Mouse (Mus musculus) MEL (cell line): ENCODE results near the gene Dpm2. TPM values are rescaled to one million over a fixed set of nuclear protein-coding genes. Genes with fewer than 3 reads are reported as not detected.

ENCODE experiments used
- DNase-seq: peaks from one replicate; pipeline ENCODE4 v3.0.0; 2011; ENCODE audit warnings: low read depth, low spot score
- H3K27ac ChIP-seq: 2 replicates; pipeline ENCODE4 v1.5.1; 2012; ENCODE audit warnings: low read depth, mild to moderate bottlenecking, control low read depth, low read length, moderate library complexity; ENCODE audit not compliant: control insufficient read depth
- H3K27me3 ChIP-seq, 2 experiments: fragments of 150-350 bp in 1 of 2; sonication (generic) in 1 of 2; 2 replicates each; pipeline ENCODE4 v1.6.1; 2012; ENCODE audit warnings: low read length in 2 of 2, mild to moderate bottlenecking in 2 of 2, improper control_type of control experiment in 1 of 2, moderate library complexity in 1 of 2; ENCODE audit not compliant: insufficient read depth in 2 of 2, control insufficient read depth in 1 of 2
- H3K36me3 ChIP-seq, 2 experiments: 2 replicates each; pipeline ENCODE4 v1.6.1; 2012 to 2014; ENCODE audit warnings: low read length in 2 of 2, improper control_type of control experiment in 1 of 2, inconsistent platforms in 1 of 2, mild to moderate bottlenecking in 1 of 2; ENCODE audit not compliant: insufficient read depth in 2 of 2, control insufficient read depth in 1 of 2
- H3K4me1 ChIP-seq, 2 experiments: fragments of 150-350 bp in 1 of 2; sonication (generic) in 1 of 2; 2 replicates each; pipeline ENCODE4 v1.6.1; 2012; ENCODE audit warnings: low read length in 2 of 2, improper control_type of control experiment in 1 of 2, mild to moderate bottlenecking in 1 of 2; ENCODE audit not compliant: insufficient read depth in 2 of 2, control insufficient read depth in 1 of 2
- H3K4me3 ChIP-seq, 2 experiments: fragments of 150-350 bp in 1 of 2; sonication (generic) in 1 of 2; 2 replicates each; pipeline ENCODE4 v1.5.1; 2012; ENCODE audit warnings: low read depth in 2 of 2, low read length in 2 of 2, mild to moderate bottlenecking in 2 of 2, moderate library complexity in 2 of 2, control low read depth in 1 of 2, improper control_type of control experiment in 1 of 2; ENCODE audit not compliant: control insufficient read depth in 1 of 2, insufficient read depth in 1 of 2
- H3K79me2 ChIP-seq: 2 replicates; pipeline ENCODE4 v1.6.1; 2012; ENCODE audit warnings: mild to moderate bottlenecking, low read length, moderate library complexity; ENCODE audit not compliant: control insufficient read depth, poor library complexity, insufficient read depth
- H3K9ac ChIP-seq: 2 replicates; pipeline ENCODE4 v1.6.1; 2012; ENCODE audit warnings: low read depth, mild to moderate bottlenecking, control low read depth, low read length, moderate library complexity; ENCODE audit not compliant: control insufficient read depth, poor library complexity, severe bottlenecking
- H3K9me3 ChIP-seq: fragments of 150-350 bp; sonication (generic); replicated peaks from 2 replicates; pipeline ENCODE4 v1.6.1; 2012; ENCODE audit warnings: mild to moderate bottlenecking, low read length, improper control_type of control experiment, moderate library complexity; ENCODE audit not compliant: insufficient read depth
- BHLHE40 ChIP-seq: IDR thresholded peaks from 2 replicates; pipeline ENCODE4 v1.6.1; 2012; ENCODE audit warnings: low read depth, mild to moderate bottlenecking, inconsistent platforms, low read length, improper control_type of control experiment, borderline replicate concordance
- CHD1 ChIP-seq: IDR thresholded peaks from 2 replicates; pipeline ENCODE4 v1.6.1; 2012; ENCODE audit warnings: low read depth, mild to moderate bottlenecking, inconsistent platforms, low read length, improper control_type of control experiment
- CTCF ChIP-seq, 3 experiments: IDR thresholded peaks in 2 of 3; conservative IDR thresholded peaks in 1 of 3; 2 replicates each; pipeline ENCODE4 v1.5.1; 2011 to 2012; ENCODE audit warnings: low read length in 3 of 3, low read depth in 2 of 3, mild to moderate bottlenecking in 2 of 3, improper control_type of control experiment in 1 of 3, inconsistent platforms in 1 of 3, mixed read lengths in 1 of 3, moderate library complexity in 1 of 3; ENCODE audit not compliant: control insufficient read depth in 1 of 3, insufficient read depth in 1 of 3, poor library complexity in 1 of 3, severe bottlenecking in 1 of 3
- E2F4 ChIP-seq: IDR thresholded peaks from 2 replicates; pipeline ENCODE4 v1.6.1; 2011; ENCODE audit warnings: low read depth, low read length, improper control_type of control experiment, borderline replicate concordance
- ELF1 ChIP-seq: IDR thresholded peaks from 2 replicates; pipeline ENCODE4 v1.6.1; 2014; ENCODE audit warnings: low read depth, mild to moderate bottlenecking, inconsistent platforms, low read length, improper control_type of control experiment, moderate library complexity
- ETS1 ChIP-seq: IDR thresholded peaks from 2 replicates; pipeline ENCODE4 v1.6.1; 2012; ENCODE audit warnings: low read depth, mild to moderate bottlenecking, inconsistent platforms, low read length, improper control_type of control experiment, moderate library complexity
- GABPA ChIP-seq: IDR thresholded peaks from 2 replicates; pipeline ENCODE4 v1.6.1; 2012; ENCODE audit warnings: low read depth, mild to moderate bottlenecking, inconsistent platforms, low read length, improper control_type of control experiment, moderate library complexity
- GATA1 ChIP-seq: IDR thresholded peaks from 2 replicates; pipeline ENCODE4 v1.6.1; 2011; ENCODE audit warnings: low read depth, low read length, improper control_type of control experiment
- HCFC1 ChIP-seq: IDR thresholded peaks from 2 replicates; pipeline ENCODE4 v1.6.1; 2012; ENCODE audit warnings: low read depth, mild to moderate bottlenecking, inconsistent platforms, low read length, improper control_type of control experiment, moderate library complexity
- JUND ChIP-seq: IDR thresholded peaks from 2 replicates; pipeline ENCODE4 v1.6.1; 2011; ENCODE audit warnings: low read depth, mild to moderate bottlenecking, improper control_type of control experiment, low read length
- KAT2A ChIP-seq: conservative IDR thresholded peaks from 2 replicates; pipeline ENCODE4 v1.6.1; 2012; ENCODE audit warnings: low read depth, low read length, improper control_type of control experiment, inconsistent platforms
- MYC ChIP-seq: IDR thresholded peaks from 2 replicates; pipeline ENCODE4 v1.6.1; 2011; ENCODE audit warnings: low read depth, mild to moderate bottlenecking, low read length, improper control_type of control experiment, moderate library complexity
- NRF1 ChIP-seq: IDR thresholded peaks from 2 replicates; pipeline ENCODE4 v1.6.1; 2014; ENCODE audit warnings: low read depth, mild to moderate bottlenecking, inconsistent platforms, low read length, improper control_type of control experiment, moderate library complexity; ENCODE audit not compliant: poor library complexity, insufficient read depth, severe bottlenecking
- POLR2A ChIP-seq, 2 experiments: IDR thresholded peaks; 2 replicates each; pipeline ENCODE4 v1.6.1; 2011 to 2012; ENCODE audit warnings: low read length in 2 of 2, mild to moderate bottlenecking in 2 of 2, control low read depth in 1 of 2, improper control_type of control experiment in 1 of 2, low read depth in 1 of 2, moderate library complexity in 1 of 2; ENCODE audit not compliant: control insufficient read depth in 1 of 2, insufficient read depth in 1 of 2, poor library complexity in 1 of 2
- RAD21 ChIP-seq: IDR thresholded peaks from 2 replicates; pipeline ENCODE4 v1.6.1; 2011; ENCODE audit warnings: mild to moderate bottlenecking, low read depth, low read length, improper control_type of control experiment
- RCOR1 ChIP-seq: IDR thresholded peaks from 2 replicates; pipeline ENCODE4 v1.6.1; 2012; ENCODE audit warnings: low read depth, mild to moderate bottlenecking, inconsistent platforms, low read length, improper control_type of control experiment
- SIN3A ChIP-seq: IDR thresholded peaks from 2 replicates; pipeline ENCODE4 v1.6.1; 2012; ENCODE audit warnings: low read length, improper control_type of control experiment, inconsistent platforms
- TAL1 ChIP-seq: IDR thresholded peaks from 2 replicates; pipeline ENCODE4 v1.6.1; 2012; ENCODE audit warnings: mild to moderate bottlenecking, inconsistent platforms, low read length, moderate library complexity, mixed read lengths
- TBP ChIP-seq: IDR thresholded peaks from 2 replicates; pipeline ENCODE4 v1.8.0; 2011; ENCODE audit warnings: low read depth, low read length, improper control_type of control experiment
- USF1 ChIP-seq: IDR thresholded peaks from 2 replicates; pipeline ENCODE4 v1.6.1; 2014; ENCODE audit warnings: low read depth, mild to moderate bottlenecking, inconsistent platforms, low read length, improper control_type of control experiment, moderate library complexity
- USF2 ChIP-seq, 2 experiments: IDR thresholded peaks; 2 replicates each; pipeline ENCODE4 v1.6.1; 2011 to 2012; ENCODE audit warnings: improper control_type of control experiment in 2 of 2, low read length in 2 of 2, borderline replicate concordance in 1 of 2, inconsistent platforms in 1 of 2, low read depth in 1 of 2, mild to moderate bottlenecking in 1 of 2; ENCODE audit not compliant: insufficient read depth in 1 of 2
- ZC3H11A ChIP-seq: IDR thresholded peaks from 2 replicates; pipeline ENCODE4 v1.6.1; 2012; ENCODE audit warnings: low read depth, mild to moderate bottlenecking, inconsistent platforms, low read length, improper control_type of control experiment
- ZNF384 ChIP-seq: IDR thresholded peaks from 2 replicates; pipeline ENCODE4 v1.6.1; 2012; ENCODE audit warnings: low read depth, mild to moderate bottlenecking, inconsistent platforms, low read length, improper control_type of control experiment
- polyA plus RNA-seq, 2 experiments: library from polyadenylated mRNA; stranded (reverse) in 1 of 2; unstranded in 1 of 2; fragments of >175 nt in 1 of 2; fragments of >200 nt in 1 of 2; gene quantifications; 2 replicates each; pipeline versions ENCODE4 v1.2.1 to v1.2.4; 2012; ENCODE audit warnings: low replicate concordance in 2 of 2, low read depth in 1 of 2; ENCODE audit not compliant: insufficient read length in 2 of 2, insufficient read depth in 1 of 2, missing spikeins in 1 of 2
- total RNA-seq: library from RNA; depleted of rRNA; stranded (reverse); fragments of 300-350 nt; gene quantifications from 2 replicates; pipeline ENCODE4 v1.2.3, GENCODE M21; 2012

Dpm2 gene
- total and polyA plus RNA-seq, 3 experiments = 45.8 to 109 TPM; not detected in 1

- Histone ChIP-seq H3K27ac (no peak overlapping the region), H3K27me3 (no peaks in the 10 kb centered on the region), H3K36me3 (peaks cover 0 to 12% of the 10 kb centered on the region in 2 experiments; a peak in 3 of 4 replicates), H3K9me3 (no peaks in the 10 kb centered on the region)
- TF ChIP-seq NRF1 = no peak
- no peak for TF ChIP-seq JUND
- TF ChIP-seq CHD1 = no peak
- TF ChIP-seq ZC3H11A = no peak
- TF ChIP-seq TBP = no peak
- no peak for TF ChIP-seq MYC
- no peak for TF ChIP-seq ZNF384
- TF ChIP-seq, all 39 proteins: peak for 0
- peaks cover 32% of the 10 kb centered on the region for H3K79me2 ChIP-seq
- H3K4me3 ChIP-seq = no peak overlapping the region
- DNase-seq = no peak
- H3K9ac ChIP-seq = no peak overlapping the region
- H3K4me1 ChIP-seq = peaks cover 5 to 18% of the 10 kb centered on the region in 2 experiments; a peak in 3 of 4 replicates
These were observed 19.6 kb downstream of the Dpm2 start for GRCm38 (mm10) chr2:32590224-32590623.

GRCm38 (mm10) chr2:32591249-32591648 lies 20.6 kb downstream of the Dpm2 start:
- no peak for DNase-seq
- Histone ChIP-seq H3K4me3 (no peak overlapping the region), H3K27ac (no peak overlapping the region), H3K27me3 (no peaks in the 10 kb centered on the region), H3K9ac (no peak overlapping the region), H3K9me3 (no peaks in the 10 kb centered on the region), H3K36me3 (peaks cover 3 to 12% of the 10 kb centered on the region in 2 experiments; a peak in 3 of 4 replicates), H3K79me2 (peaks cover 32% of the 10 kb centered on the region), H3K4me1 (peaks cover 5 to 16% of the 10 kb centered on the region in 2 experiments; a peak in 3 of 4 replicates)
- TF ChIP-seq USF1 (no peak), SIN3A (no peak), CTCF (IDR thresholded peaks at IDR 0.05 in 2 of 3, conservative IDR thresholded peaks at IDR 0.05 in 1 of 3; ENCODE audit: control insufficient read depth in 1 of 3, insufficient read depth in 1 of 3, low read depth in 2 of 3, low read length in 3 of 3, poor library complexity in 1 of 3, severe bottlenecking in 1 of 3) (no peak), USF2 (IDR thresholded peaks at IDR 0.05; ENCODE audit: borderline replicate concordance in 1 of 2, insufficient read depth in 1 of 2, low read depth in 1 of 2, low read length in 2 of 2) (no peak), NRF1 (no peak)

GRCm38 (mm10) chr2:32596725-32597124 lies 26.1 kb downstream of the Dpm2 start:
- TF ChIP-seq E2F4 (no peak), ELF1 (no peak), KAT2A (no peak), POLR2A (IDR thresholded peaks at IDR 0.05; ENCODE audit: control insufficient read depth in 1 of 2, insufficient read depth in 1 of 2, low read depth in 1 of 2, low read length in 2 of 2, poor library complexity in 1 of 2) (no peak), GABPA (no peak), HCFC1 (no peak), RAD21 (no peak), GATA1 (no peak), USF2 (IDR thresholded peaks at IDR 0.05; ENCODE audit: borderline replicate concordance in 1 of 2, insufficient read depth in 1 of 2, low read depth in 1 of 2, low read length in 2 of 2) (no peak), CTCF (IDR thresholded peaks at IDR 0.05 in 2 of 3, conservative IDR thresholded peaks at IDR 0.05 in 1 of 3; ENCODE audit: control insufficient read depth in 1 of 3, insufficient read depth in 1 of 3, low read depth in 2 of 3, low read length in 3 of 3, poor library complexity in 1 of 3, severe bottlenecking in 1 of 3) (no peak), TAL1 (no peak), ETS1 (no peak), BHLHE40 (no peak), RCOR1 (no peak)
- H3K36me3 ChIP-seq = peaks cover 0 to 5% of the 10 kb centered on the region in 2 experiments; a peak in 1 of 4 replicates
- no peak overlapping the region for H3K9ac ChIP-seq
- no peaks in the 10 kb centered on the region for H3K9me3 ChIP-seq
- H3K27me3 ChIP-seq = no peaks in the 10 kb centered on the region
- H3K4me1 ChIP-seq = peaks cover 0 to 3% of the 10 kb centered on the region in 2 experiments; a peak in 1 of 4 replicates
- H3K4me3 ChIP-seq = no peak overlapping the region
- no peak for DNase-seq
- no peaks in the 10 kb centered on the region for H3K79me2 ChIP-seq
- no peak overlapping the region for H3K27ac ChIP-seq
